Mouse (Mus musculus) gastrocnemius, postnatal 4 days (tissue): ENCODE measurements at regions not wholly inside any gene's neighbourhood (a gene's known extent, or its start where the extent isn't known, plus 50 kb on each side); places are given as distances from the start of the nearest gene placed in this dataset.

Experiments used
- DNase-seq, 2 experiments: peaks; one replicate each; pipeline ENCODE4 v3.0.0; 2021 to 2022; ENCODE audit warnings: low spot score in 2 of 2, mixed read lengths in 2 of 2

DNA sequence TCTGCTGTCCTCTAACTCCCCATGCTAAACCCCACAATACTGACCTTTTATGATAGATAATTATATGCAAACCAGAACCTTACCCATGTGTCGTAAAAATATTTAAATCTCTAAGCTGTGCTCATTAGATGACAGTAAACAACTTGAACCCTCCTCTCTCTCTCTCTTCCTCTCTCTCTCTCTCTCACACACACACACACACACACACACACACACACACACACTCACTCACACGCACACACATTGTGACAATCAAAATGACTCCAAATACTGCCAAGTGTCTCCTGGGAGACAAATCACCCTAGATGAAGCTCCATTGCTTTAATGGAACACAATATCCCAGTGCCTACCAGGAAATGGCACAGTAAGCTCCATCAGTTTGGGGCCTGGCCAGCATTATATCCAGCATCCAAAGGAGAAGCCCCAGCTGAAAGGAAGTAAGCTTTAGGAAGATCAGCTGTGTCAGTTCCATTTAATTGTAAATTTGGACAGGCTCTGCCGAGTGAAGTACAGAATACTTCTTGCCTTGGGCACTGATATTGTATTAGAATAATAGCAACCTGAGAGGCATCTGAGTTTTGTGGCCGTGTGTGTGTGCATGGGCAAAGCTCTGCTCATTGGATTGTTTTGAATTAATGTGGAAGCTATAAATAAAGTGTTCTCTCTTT lies 220.7 kb downstream of the Fam84b start:
- no peak for DNase-seq

GRCm38 (mm10) chr15:60630756-60631402 lies 222.7 kb downstream of the Fam84b start:
- no peak for DNase-seq

DNA sequence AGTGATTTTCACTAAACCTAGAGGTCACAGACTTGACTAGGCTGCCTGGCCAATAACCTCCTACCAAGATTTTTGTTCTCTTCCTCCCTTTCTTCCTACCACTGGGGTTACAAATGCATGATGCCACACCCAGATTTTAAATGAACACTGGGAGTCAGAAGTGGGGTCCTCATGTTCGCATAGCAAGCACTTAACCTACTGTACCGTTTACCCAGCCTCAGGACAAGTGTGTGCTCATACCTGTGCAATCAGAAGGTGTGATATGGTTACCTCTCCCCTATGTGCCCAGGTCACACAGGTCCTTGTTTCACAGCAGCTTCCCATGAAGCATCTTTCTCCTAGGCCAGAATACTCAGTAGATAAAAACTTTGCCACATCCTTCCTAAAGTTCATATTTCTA lies 234.8 kb downstream of the Fam84b start:
- no peak for DNase-seq

DNA sequence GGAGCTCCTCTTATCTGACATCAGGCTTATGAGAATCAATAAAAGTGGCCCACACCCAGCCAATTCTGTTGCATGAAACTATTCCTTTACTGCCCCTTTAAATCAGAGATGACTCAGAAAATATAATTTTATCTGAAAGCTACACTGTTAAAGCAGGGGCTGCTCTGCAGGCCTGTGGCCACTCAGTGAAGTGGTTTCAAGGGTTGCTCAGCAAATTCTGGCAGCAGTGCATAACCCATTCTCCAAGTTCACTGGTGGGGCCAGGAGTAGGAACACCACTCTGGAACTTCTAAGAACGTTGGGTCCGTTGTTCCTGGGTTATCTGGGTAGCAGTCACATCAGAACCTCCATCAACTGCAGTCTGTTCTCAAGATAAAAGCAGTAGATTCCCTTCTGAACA lies 236.2 kb downstream of the Fam84b start:
- no peak for DNase-seq

DNA sequence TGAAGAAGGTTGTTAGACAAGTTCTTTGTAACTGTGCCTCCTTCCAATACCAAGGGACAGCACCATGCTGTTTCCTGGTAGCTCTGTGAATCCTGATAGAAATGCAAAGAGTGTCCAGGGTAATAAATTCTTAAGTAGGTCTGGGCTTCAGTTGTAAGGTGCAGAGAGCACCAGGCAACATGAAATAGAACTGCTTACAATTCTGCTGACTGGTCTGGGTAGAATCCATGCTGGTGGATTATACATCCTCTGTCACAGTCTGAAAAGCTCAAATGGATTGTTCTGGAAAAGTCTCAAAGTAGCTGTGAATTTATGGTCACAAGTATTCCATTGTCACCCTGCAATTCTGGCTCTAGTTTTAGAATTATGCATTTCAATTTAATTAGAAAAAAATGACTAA lies 251.7 kb downstream of the Fam84b start:
- DNase-seq, result no peak

- DNase-seq, result no peak
Measured at GRCm38 (mm10) chr15:60577084-60577483, 276.5 kb downstream of the Fam84b start.

DNA sequence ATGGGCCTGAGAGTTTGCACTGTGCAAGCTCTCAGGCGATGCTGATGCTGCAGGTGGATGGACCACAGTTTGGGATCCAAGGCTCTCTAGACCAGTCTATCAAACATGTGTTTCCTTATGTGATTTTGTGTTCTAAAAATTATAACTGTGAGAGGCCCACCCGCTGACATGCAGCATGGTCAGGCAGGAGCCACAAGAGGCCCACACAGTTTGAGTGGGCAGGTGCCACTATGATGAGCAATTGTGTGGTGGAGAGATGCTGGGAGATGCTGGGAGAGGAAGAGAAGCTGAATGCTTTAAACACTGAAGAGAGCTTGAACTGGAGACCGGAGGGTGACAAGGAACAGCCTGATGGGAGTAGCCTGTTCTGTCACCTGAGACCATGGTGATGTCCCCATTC lies 287.3 kb downstream of the Fam84b start:
- no peak for DNase-seq

- DNase-seq, result no peak
Measured at GRCm38 (mm10) chr15:60565017-60565416, 288.6 kb downstream of the Fam84b start.

GRCm38 (mm10) chr15:60560641-60561040 lies 292.9 kb downstream of the Fam84b start:
- DNase-seq, result no peak

DNA sequence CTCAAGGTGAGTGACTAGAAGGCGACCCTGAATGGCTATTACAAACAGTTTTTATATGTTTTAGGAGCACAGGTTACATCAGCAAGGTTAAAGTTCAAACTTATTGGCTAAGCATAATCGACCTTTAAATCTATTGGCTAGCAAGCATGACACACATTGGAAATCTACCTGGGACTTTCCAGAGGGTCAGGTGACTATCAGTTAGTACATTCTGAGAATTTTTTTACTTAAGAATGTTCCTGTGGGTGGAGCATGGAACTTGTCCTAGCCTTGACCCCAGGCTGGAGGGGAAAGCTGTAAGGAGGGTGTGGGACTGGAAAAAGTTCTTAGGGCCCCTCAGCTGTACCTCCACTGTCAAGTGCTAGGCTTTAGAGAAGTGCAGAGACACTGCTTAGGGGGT lies 297.9 kb downstream of the Fam84b start:
- no peak for DNase-seq

DNA sequence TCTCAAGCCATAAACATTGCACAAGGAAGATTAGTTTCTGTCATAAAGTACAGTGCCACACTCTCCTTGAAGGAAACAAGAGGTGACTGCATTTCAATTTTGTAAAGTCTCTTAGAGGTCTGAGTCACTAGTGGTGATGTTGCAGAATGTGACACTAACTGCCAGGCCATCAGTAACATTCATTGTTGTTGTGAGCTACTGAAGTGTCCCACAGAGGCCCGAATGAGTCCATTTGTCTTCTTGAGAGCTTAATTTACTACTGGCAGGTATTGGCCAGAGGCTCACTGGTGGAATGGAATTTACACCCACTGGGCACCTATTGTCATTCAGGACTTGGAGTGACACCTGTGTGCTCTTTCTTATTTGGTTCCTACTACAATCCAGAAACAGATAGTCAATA lies 299.0 kb downstream of the Fam84b start:
- no peak for DNase-seq

DNA sequence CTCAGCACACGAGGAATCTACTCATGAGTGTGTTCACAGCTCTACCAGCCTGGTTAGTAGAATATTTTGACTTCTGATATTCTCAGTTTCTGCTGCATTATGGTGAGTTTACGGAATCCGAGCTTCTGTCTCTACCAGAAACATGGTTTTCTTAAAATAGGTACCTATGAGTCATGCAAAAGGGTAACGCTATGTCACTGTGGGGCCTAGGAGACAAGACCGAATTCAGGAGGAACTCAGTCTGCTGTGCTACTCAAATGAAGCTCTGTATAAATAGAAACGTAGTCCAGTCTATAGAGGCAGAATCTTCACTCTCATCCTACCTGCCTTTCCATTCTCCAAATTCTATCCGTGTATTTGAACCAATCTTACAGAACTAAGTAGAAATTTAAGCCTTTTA lies 305.5 kb downstream of the Fam84b start:
- no peak for DNase-seq

DNA sequence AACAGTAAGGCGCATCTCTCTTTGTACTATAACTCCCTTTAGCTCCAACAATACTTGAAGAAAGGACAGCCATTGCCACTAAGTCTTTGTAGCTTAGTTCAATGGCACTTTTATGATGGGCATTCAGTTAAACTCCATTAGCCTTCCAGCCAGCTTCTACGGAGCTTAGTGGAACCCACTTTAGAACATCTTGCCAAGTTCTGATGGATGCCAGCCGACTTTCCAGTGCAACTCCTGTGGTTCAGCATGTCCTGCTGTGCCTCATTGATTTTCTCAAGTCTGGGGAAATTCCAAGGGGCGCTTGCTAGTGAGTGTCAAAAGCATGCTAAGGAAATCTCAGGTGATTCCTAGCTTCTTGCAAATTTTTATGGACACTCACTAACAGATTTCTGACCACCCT lies 316.4 kb downstream of the Fam84b start:
- DNase-seq, result no peak

- no peak for DNase-seq
Measured at GRCm38 (mm10) chr15:60534701-60535100, 318.9 kb downstream of the Fam84b start.

DNA sequence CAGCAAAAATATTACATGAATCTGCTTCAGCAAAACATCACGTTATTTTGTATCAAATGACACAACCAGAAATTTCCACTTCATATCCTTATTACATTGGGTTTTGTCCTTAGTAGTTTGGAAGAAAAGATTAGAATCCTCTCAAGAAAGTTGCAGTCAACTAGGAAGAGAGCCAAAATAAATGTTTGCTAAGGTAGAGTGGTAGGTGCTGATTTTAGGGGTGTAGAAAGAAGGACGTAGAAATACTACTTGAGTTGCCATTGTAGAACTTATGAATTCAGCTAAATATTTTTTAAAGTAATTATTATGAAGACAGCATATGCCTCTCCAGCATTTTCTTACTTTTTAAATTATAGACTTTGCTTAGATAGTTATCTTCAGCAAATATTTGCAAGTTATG lies 336.8 kb downstream of the Fam84b start:
- DNase-seq, result no peak

DNA sequence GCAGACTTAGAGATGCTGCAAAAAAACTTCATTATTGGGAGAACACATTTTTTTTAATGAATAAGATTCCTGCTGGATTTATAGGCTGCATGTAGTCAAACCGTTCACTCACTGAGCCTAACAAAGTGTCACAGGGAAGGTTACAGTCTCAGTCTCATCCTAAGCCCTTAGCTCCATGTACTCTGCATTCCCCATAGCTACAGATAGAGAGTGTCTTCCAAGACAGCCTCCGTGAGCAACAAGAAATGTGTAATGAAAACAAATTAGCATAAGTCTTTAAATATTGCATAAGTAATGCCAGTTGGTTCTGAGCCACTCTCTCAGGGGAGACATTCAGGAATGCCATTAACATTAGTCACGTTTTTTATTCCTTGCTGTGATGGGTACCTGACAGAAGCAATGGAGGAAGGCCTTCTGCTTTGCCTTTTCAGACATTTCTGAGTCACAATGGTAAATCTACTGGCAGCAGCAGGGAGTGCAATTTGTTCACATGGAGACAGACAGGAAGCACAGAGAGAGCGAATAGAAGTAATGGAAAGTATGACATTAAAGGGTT lies 376.7 kb downstream of the Fam84b start:
- DNase-seq, result no peak

- no peak for DNase-seq
Measured at GRCm38 (mm10) chr15:60475086-60475485, 378.5 kb downstream of the Fam84b start.

- DNase-seq, result no peak
Measured at GRCm38 (mm10) chr15:60431916-60432315, 415.5 kb upstream of the 4933412E24Rik start.

DNA sequence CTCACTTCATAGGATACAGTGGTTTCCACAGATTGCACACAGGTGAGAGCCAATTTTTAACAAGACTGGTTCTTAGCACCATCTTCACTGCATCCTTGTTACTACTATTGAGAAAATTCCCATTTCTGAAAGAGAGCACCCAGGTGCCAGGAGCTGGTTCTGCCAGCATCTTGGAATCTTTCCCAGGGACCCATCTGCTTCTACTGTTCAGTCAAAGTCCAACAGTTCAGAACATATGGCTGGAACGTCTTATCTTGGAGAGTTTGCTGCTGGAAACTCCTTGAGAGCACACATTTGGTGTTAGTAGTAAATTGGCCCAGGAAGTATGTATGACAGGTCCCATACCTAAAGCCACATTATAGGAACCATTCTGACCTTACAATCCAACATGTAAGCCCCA lies 402.7 kb upstream of the 4933412E24Rik start:
- DNase-seq, result no peak

GRCm38 (mm10) chr15:60392267-60392666 lies 375.9 kb upstream of the 4933412E24Rik start:
- DNase-seq, result no peak

DNA sequence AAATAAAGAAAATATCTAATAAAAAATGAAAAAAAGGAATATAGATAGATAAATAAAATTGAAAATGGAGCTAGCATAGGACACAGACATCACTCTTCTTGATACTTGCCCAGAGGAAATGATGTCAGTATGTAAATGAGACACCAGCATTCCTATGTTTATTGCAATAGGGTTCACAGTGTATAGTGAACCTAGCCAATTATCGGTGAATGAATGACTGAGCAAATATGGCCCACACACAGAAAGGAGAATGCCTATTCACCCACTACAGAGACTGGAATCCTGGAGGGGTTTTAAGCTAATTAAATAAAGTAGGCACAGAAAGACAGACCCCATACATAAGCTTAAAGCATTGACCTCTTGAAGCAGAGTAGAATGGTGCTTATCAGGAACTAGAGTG lies 373.9 kb upstream of the 4933412E24Rik start:
- DNase-seq, result no peak

DNA sequence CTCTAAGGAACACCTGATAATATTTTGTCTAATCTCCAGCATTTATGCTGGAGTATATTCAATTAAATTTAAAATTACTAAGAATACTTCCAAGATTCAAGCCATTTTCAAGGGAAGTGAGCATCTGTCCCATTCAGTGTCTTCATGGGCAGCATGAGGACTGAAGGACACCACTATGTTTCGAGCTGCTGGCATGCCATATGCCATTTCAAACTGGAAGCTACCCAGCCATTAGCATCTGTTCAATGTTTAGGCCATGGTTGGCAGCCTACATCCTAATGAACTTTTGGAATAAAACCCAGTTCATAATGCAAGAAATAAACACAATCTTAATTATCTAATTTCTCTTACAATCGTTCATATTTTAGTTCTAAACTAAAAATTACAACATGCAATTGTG lies 371.5 kb upstream of the 4933412E24Rik start:
- DNase-seq, result no peak
